Comparison of ENCODE assay signal across 15 mouse cellular contexts in the genomic region with DNA sequence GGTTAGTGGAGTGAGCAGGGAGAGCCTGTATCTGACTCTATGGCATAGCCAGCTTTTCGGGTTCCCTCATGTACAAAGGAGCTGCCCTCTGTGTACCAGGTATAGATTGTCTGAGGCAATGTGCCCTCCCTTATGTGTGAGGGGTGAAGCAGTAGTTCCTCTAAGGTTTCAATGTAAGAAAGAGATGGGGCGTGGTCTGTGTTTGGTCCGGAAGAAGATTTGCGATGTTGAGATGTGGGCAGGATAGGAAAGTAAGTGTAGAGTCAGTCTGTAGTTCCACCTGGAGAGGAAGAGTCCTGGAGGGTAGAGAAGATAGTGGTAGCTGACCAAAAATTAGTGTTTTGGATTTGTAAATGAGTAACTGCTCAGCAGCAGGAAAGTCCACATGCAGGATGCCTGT.
"Had no signal": no experiment of that assay in that cellular context is flagged by ENCODE, and none has a peak within 500 bp of the region (broad histone marks: within the 10 kb centered on the region; RNA-seq: fewer than 3 reads in every experiment).

No protein-coding gene starts in this region.

- ATAC-seq: intestine, postnatal 0 days; lung, postnatal 0 days; midbrain, embryonic 15.5 days had no signal

- H3K9ac ChIP-seq: liver, embryonic 14.5 days; midbrain, embryonic 15.5 days; neural tube, embryonic 12.5 days had no signal

- H3K9me3 ChIP-seq: limb, embryonic 10.5 days; midbrain, embryonic 15.5 days had no signal

- H3K27ac ChIP-seq: layer of hippocampus, adult 2 months; limb, embryonic 10.5 days; liver, embryonic 14.5 days; midbrain, embryonic 15.5 days; neural tube, embryonic 12.5 days had no signal

- DNase-seq: kidney, adult 8-10 months; kidney, postnatal 25 days; lung, adult 2 months; lung, postnatal 36 days; right cerebral cortex, postnatal 14 days; thymus, postnatal 25 days had no signal

- H3K4me3 ChIP-seq: layer of hippocampus, adult 2 months; limb, embryonic 10.5 days; megakaryocyte, embryonic 14.5 days; midbrain, embryonic 15.5 days; neural tube, embryonic 12.5 days had no signal

- H3K27me3 ChIP-seq: megakaryocyte, embryonic 14.5 days; midbrain, embryonic 15.5 days; neural tube, embryonic 12.5 days had no signal

- H3K4me1 ChIP-seq: limb, embryonic 10.5 days; midbrain, embryonic 15.5 days; neural tube, embryonic 12.5 days had no signal

- H3K36me3 ChIP-seq: limb, embryonic 10.5 days; midbrain, embryonic 15.5 days; neural tube, embryonic 12.5 days had no signal

- H3K4me2 ChIP-seq: midbrain, embryonic 11.5 days; midbrain, embryonic 15.5 days; neural tube, embryonic 12.5 days had no signal
